Comparison of ENCODE assay signal across 21 mouse cellular contexts in genomic region chr9:72166611-72167010, GRCm38 (mm10). TPM values are rescaled to one million over a fixed set of nuclear protein-coding genes. Genes with fewer than 3 reads are reported as not detected.
DNase-seq lines count a peak whose midpoint lies in the region; ATAC-seq lines count a peak whose summit lies in the region.
"Had no signal": no experiment of that assay in that cellular context is flagged by ENCODE, and none has a peak within 500 bp of the region (broad histone marks: within the 10 kb centered on the region; RNA-seq: fewer than 3 reads in every experiment).

No protein-coding gene starts in this region.

- H3K36me3 ChIP-seq in heart, embryonic 10.5 days, result no peaks in the 10 kb centered on the region
- no peaks in the 10 kb centered on the region for H3K36me3 ChIP-seq in heart, embryonic 12.5 days
- H3K36me3 ChIP-seq: embryonic facial prominence, embryonic 15.5 days; forebrain, embryonic 15.5 days; G1E; heart, embryonic 15.5 days; hindbrain, embryonic 13.5 days had no signal

- DNase-seq in heart, embryonic 10.5 days (ENCODE audit: low spot score), result peak; percentile 24
- peak; percentile 53 to 57 for DNase-seq in B cell, adult 2 months
- DNase-seq in thymus, postnatal 10 days (ENCODE audit: low spot score in 2 of 2), result peak; percentile 15 to 27
- no peak for DNase-seq in layer of hippocampus, postnatal 25 days (ENCODE audit: extremely low spot score in 1 of 2, low spot score in 1 of 2)
- no peak for DNase-seq in lung, adult 18-20 months
- DNase-seq in gastrocnemius, adult 18-20 months (ENCODE audit: low spot score), result no peak
- DNase-seq: adrenal gland, adult 8-10 months; adrenal gland, postnatal 36 days; cerebellum, adult 8-10 months; cerebellum, postnatal 14 days; embryo, embryonic 11 days; gastrocnemius, postnatal 10 days; heart, postnatal 14 days had no signal

- peaks cover 18% of the 10 kb centered on the region for H3K4me1 ChIP-seq in heart, embryonic 10.5 days
- 0 out of 2 replicates have a peak, but pooled peaks cover 13% of the 10 kb centered on the region for H3K4me1 ChIP-seq in heart, embryonic 12.5 days (replicated peaks)

- 64% methylated on average over 5 of the region's 5 CpGs for WGBS in heart, embryonic 10.5 days
- 60% methylated on average over 5 of the region's 5 CpGs for WGBS in heart, embryonic 12.5 days

- H3K4me2 ChIP-seq in heart, embryonic 12.5 days, result no peak overlapping the region
- H3K4me2 ChIP-seq: embryonic facial prominence, embryonic 15.5 days; forebrain, embryonic 15.5 days; heart, embryonic 15.5 days; hindbrain, embryonic 13.5 days had no signal

- no peaks in the 10 kb centered on the region for H3K9me3 ChIP-seq in heart, embryonic 10.5 days
- H3K9me3 ChIP-seq in heart, embryonic 12.5 days (replicated peaks), result no peaks in the 10 kb centered on the region
- H3K9me3 ChIP-seq: embryonic facial prominence, embryonic 15.5 days; forebrain, embryonic 15.5 days; G1E; heart, embryonic 15.5 days; hindbrain, embryonic 13.5 days had no signal

- H3K4me3 ChIP-seq in heart, embryonic 10.5 days, result no peak overlapping the region
- no peak overlapping the region for H3K4me3 ChIP-seq in heart, embryonic 12.5 days
- H3K4me3 ChIP-seq: embryonic facial prominence, embryonic 15.5 days; erythroblast, embryonic 14.5 days; forebrain, embryonic 15.5 days; heart, embryonic 15.5 days; hindbrain, embryonic 13.5 days had no signal

- H3K27me3 ChIP-seq in heart, embryonic 10.5 days (ENCODE audit: insufficient read depth, poor library complexity, severe bottlenecking), result no peaks in the 10 kb centered on the region
- no peaks in the 10 kb centered on the region for H3K27me3 ChIP-seq in heart, embryonic 12.5 days (replicated peaks)
- H3K27me3 ChIP-seq: embryonic facial prominence, embryonic 15.5 days; forebrain, embryonic 15.5 days; heart, embryonic 15.5 days; hindbrain, embryonic 13.5 days had no signal

- H3K27ac ChIP-seq in heart, embryonic 10.5 days, result no peak overlapping the region
- no peak overlapping the region for H3K27ac ChIP-seq in heart, embryonic 12.5 days (ENCODE audit: poor library complexity, severe bottlenecking)
- H3K27ac ChIP-seq: embryonic facial prominence, embryonic 15.5 days; forebrain, embryonic 15.5 days; heart, embryonic 15.5 days; hindbrain, embryonic 13.5 days; hindbrain, postnatal 0 days had no signal

- H3K9ac ChIP-seq in heart, embryonic 12.5 days, result no peak overlapping the region
- H3K9ac ChIP-seq: embryonic facial prominence, embryonic 15.5 days; forebrain, embryonic 15.5 days; heart, embryonic 15.5 days; hindbrain, embryonic 13.5 days had no signal

- no peak for ATAC-seq in heart, embryonic 12.5 days (ENCODE audit: insufficient number of reproducible peaks, low FRiP score)
- ATAC-seq: forebrain, embryonic 15.5 days; hindbrain, postnatal 0 days had no signal

RNA-seq across cellular contexts. Expression of gene Tcf12, which starts 54.9 kb away (rescaled TPM):
- 41.5 and 64.8 TPM in 2 replicates for polyA plus RNA-seq in heart, embryonic 10.5 days (2016; fragmentation: Nextera tagmentation; extraction: Ambion mirVana)
- polyA plus RNA-seq in heart, embryonic 12.5 days (2016; fragmentation: Nextera tagmentation; extraction: Ambion mirVana), result 44.7 and 48.3 TPM in 2 replicates
- 10 to 100 TPM; 50.1 to 68.1 TPM for total RNA-seq in layer of hippocampus, postnatal 25 days (2021)
- total RNA-seq in gastrocnemius, adult 18-20 months (2021), result 10 to 100 TPM; 22.4 to 29.2 TPM

Comparison
In these comparisons a context has a peak if more than half of its experiments do, and no peak if none do; other contexts are left out.
1. DNase-seq: peak in heart, embryonic 10.5 days (single experiment), B cell, adult 2 months (2 of 2) and thymus, postnatal 10 days (2 of 2); none in layer of hippocampus, postnatal 25 days (0 of 2), lung, adult 18-20 months (0 of 2) and gastrocnemius, adult 18-20 months (single experiment).